Comparison of ENCODE assay signal across 9 mouse cellular contexts in genomic region chr19:40548796-40549515, GRCm38 (mm10). TPM values are rescaled to one million over a fixed set of nuclear protein-coding genes. Genes with fewer than 3 reads are reported as not detected.
DNase-seq lines count a peak whose midpoint lies in the region; ATAC-seq and TF ChIP-seq lines count a peak whose summit lies in the region.
"Had no signal": no experiment of that assay in that cellular context is flagged by ENCODE, and none has a peak within 500 bp of the region (broad histone marks: within the 10 kb centered on the region; RNA-seq: fewer than 3 reads in every experiment).

No protein-coding gene starts in this region.

- H3K27me3 ChIP-seq in forebrain, embryonic 15.5 days = no peaks in the 10 kb centered on the region
- no peaks in the 10 kb centered on the region for H3K27me3 ChIP-seq in forebrain, embryonic 14.5 days (replicated peaks; ENCODE audit: control insufficient read depth, insufficient read depth, low read length)
- H3K27me3 ChIP-seq in kidney, postnatal 0 days (ENCODE audit: insufficient read depth, low read length) = no peaks in the 10 kb centered on the region
- no peaks in the 10 kb centered on the region for H3K27me3 ChIP-seq in intestine, embryonic 16.5 days (replicated peaks; ENCODE audit: control insufficient read depth, insufficient read depth, low read length)
- H3K27me3 ChIP-seq: limb, embryonic 15.5 days had no signal

- H3K36me3 ChIP-seq in forebrain, embryonic 15.5 days = peaks cover 33% of the 10 kb centered on the region
- peaks cover 38% of the 10 kb centered on the region for H3K36me3 ChIP-seq in forebrain, embryonic 14.5 days (ENCODE audit: control insufficient read depth, insufficient read depth, low read length)
- H3K36me3 ChIP-seq in kidney, postnatal 0 days (ENCODE audit: insufficient read depth, low read length) = 0 out of 2 replicates have a peak, but pooled peaks cover 5% of the 10 kb centered on the region
- peaks cover 3% of the 10 kb centered on the region; the same call in 1 of the 2 replicates for H3K36me3 ChIP-seq in intestine, embryonic 16.5 days (ENCODE audit: control insufficient read depth, insufficient read depth, low read length)

- ATAC-seq in forebrain, embryonic 15.5 days (replicated peaks) = no peak
- no peak for ATAC-seq in forebrain, embryonic 14.5 days
- peak; percentile 86 for ATAC-seq in kidney, postnatal 0 days (replicated peaks; ENCODE audit: low FRiP score, low read depth)
- ATAC-seq in intestine, embryonic 16.5 days = peak; percentile 4; the same call in 1 of the 2 replicates

- no peak overlapping the region for H3K4me3 ChIP-seq in forebrain, embryonic 15.5 days
- H3K4me3 ChIP-seq in forebrain, embryonic 14.5 days (ENCODE audit: low read depth, low read length) = no peak overlapping the region
- H3K4me3 ChIP-seq in kidney, postnatal 0 days (replicated peaks; ENCODE audit: low read depth, low read length) = no peak overlapping the region
- no peak overlapping the region for H3K4me3 ChIP-seq in intestine, embryonic 16.5 days (ENCODE audit: low read length)
- H3K4me3 ChIP-seq: limb, embryonic 15.5 days had no signal

- WGBS in forebrain, embryonic 15.5 days = 37% methylated on average over 5 of the region's 5 CpGs
- 37% methylated on average over 5 of the region's 5 CpGs for WGBS in forebrain, embryonic 14.5 days
- WGBS in kidney, postnatal 0 days = 24% methylated on average over 5 of the region's 5 CpGs
- WGBS in intestine, embryonic 16.5 days = 32% methylated on average over 5 of the region's 5 CpGs

- H3K27ac ChIP-seq in forebrain, embryonic 15.5 days (replicated peaks) = 0 out of 2 replicates have a peak overlapping the region, but pooled peaks have one; percentile 6
- no peak overlapping the region for H3K27ac ChIP-seq in forebrain, embryonic 14.5 days (ENCODE audit: low read depth, low read length)
- H3K27ac ChIP-seq in kidney, postnatal 0 days = peak overlapping the region; percentile 26
- H3K27ac ChIP-seq in intestine, embryonic 16.5 days (ENCODE audit: low read length) = peak overlapping the region; percentile 72
- H3K27ac ChIP-seq: limb, embryonic 15.5 days had no signal

- peak; percentile 49; the same call in 1 of the 2 replicates for TF ChIP-seq CTCF in kidney, postnatal 0 days (IDR thresholded peaks at IDR 0.05; ENCODE audit: low read depth)

- no peak for DNase-seq in forebrain, embryonic 14.5 days (ENCODE audit: low spot score)
- peak; percentile 85 for DNase-seq in kidney, postnatal 0 days (ENCODE audit: low spot score)
- no peak for DNase-seq in kidney, adult 8-10 months
- peak; percentile 54 for DNase-seq in Muller cell, postnatal 12 days (ENCODE audit: inconsistent ontology term)
- no peak for DNase-seq in MN1 (ENCODE audit: low spot score)
- no peak for DNase-seq in adrenal gland, postnatal 25 days

- no peak overlapping the region for H3K9ac ChIP-seq in forebrain, embryonic 15.5 days (replicated peaks)
- no peak overlapping the region for H3K9ac ChIP-seq in forebrain, embryonic 14.5 days (ENCODE audit: low read length)
- no peak overlapping the region for H3K9ac ChIP-seq in kidney, postnatal 0 days (ENCODE audit: low read depth, low read length)
- no peak overlapping the region for H3K9ac ChIP-seq in intestine, embryonic 16.5 days (ENCODE audit: low read depth, low read length)
- H3K9ac ChIP-seq: limb, embryonic 15.5 days had no signal

- no peaks in the 10 kb centered on the region for H3K4me1 ChIP-seq in forebrain, embryonic 15.5 days
- no peaks in the 10 kb centered on the region for H3K4me1 ChIP-seq in forebrain, embryonic 14.5 days (ENCODE audit: control insufficient read depth, insufficient read depth, low read length)
- H3K4me1 ChIP-seq in kidney, postnatal 0 days (replicated peaks; ENCODE audit: insufficient read depth, low read length) = 0 out of 2 replicates have a peak, but pooled peaks cover 6% of the 10 kb centered on the region
- no peaks in the 10 kb centered on the region for H3K4me1 ChIP-seq in intestine, embryonic 16.5 days (ENCODE audit: control insufficient read depth, insufficient read depth, low read length)

- H3K4me2 ChIP-seq in forebrain, embryonic 15.5 days (replicated peaks) = no peak overlapping the region
- H3K4me2 ChIP-seq in forebrain, embryonic 14.5 days (ENCODE audit: low read length) = no peak overlapping the region
- no peak overlapping the region for H3K4me2 ChIP-seq in kidney, postnatal 0 days (ENCODE audit: low read length)
- H3K4me2 ChIP-seq in intestine, embryonic 16.5 days (ENCODE audit: low read depth, low read length) = no peak overlapping the region
- H3K4me2 ChIP-seq: limb, embryonic 15.5 days had no signal

- no peaks in the 10 kb centered on the region for H3K9me3 ChIP-seq in forebrain, embryonic 15.5 days
- H3K9me3 ChIP-seq in forebrain, embryonic 14.5 days (replicated peaks; ENCODE audit: control insufficient read depth, low read length) = no peaks in the 10 kb centered on the region
- no peaks in the 10 kb centered on the region for H3K9me3 ChIP-seq in kidney, postnatal 0 days (replicated peaks; ENCODE audit: low read length)
- no peaks in the 10 kb centered on the region for H3K9me3 ChIP-seq in intestine, embryonic 16.5 days (ENCODE audit: control insufficient read depth, low read length)
- H3K9me3 ChIP-seq: limb, embryonic 15.5 days had no signal

RNA-seq across cellular contexts. Expression of gene Sorbs1, which starts 35.4 kb away (rescaled TPM):
- polyA plus RNA-seq in forebrain, embryonic 15.5 days (2015; fragmentation: Nextera tagmentation; extraction: Ambion mirVana) = 111 and 118 TPM in 2 replicates
- polyA plus RNA-seq in forebrain, embryonic 14.5 days (2014; fragmentation: Nextera tagmentation; extraction: Ambion mirVana) = 61.1 and 83.9 TPM in 2 replicates
- 46.5 and 49.9 TPM in 2 replicates for polyA plus RNA-seq in kidney, postnatal 0 days (2015; fragmentation: Nextera tagmentation; extraction: Ambion mirVana)
- polyA plus RNA-seq in intestine, embryonic 16.5 days (2015; fragmentation: Nextera tagmentation; extraction: Ambion mirVana) = 80.0 and 84.3 TPM in 2 replicates
- total RNA-seq in adrenal gland, postnatal 25 days (2021) = 66.4 and 76.7 TPM in 2 replicates

RNA-seq across cellular contexts. Expression of gene Aldh18a1, which starts 39.3 kb away (rescaled TPM):
- polyA plus RNA-seq in forebrain, embryonic 15.5 days (2015; fragmentation: Nextera tagmentation; extraction: Ambion mirVana) = 78.8 and 79.1 TPM in 2 replicates
- polyA plus RNA-seq in forebrain, embryonic 14.5 days (2014; fragmentation: Nextera tagmentation; extraction: Ambion mirVana) = 56.3 and 66.1 TPM in 2 replicates
- 28.4 and 33.4 TPM in 2 replicates for polyA plus RNA-seq in kidney, postnatal 0 days (2015; fragmentation: Nextera tagmentation; extraction: Ambion mirVana)
- polyA plus RNA-seq in intestine, embryonic 16.5 days (2015; fragmentation: Nextera tagmentation; extraction: Ambion mirVana) = 299 and 355 TPM in 2 replicates
- total RNA-seq in adrenal gland, postnatal 25 days (2021) = 21.0 and 30.4 TPM in 2 replicates

Comparison
In these comparisons a context has a peak if more than half of its experiments do, and no peak if none do; other contexts are left out.
1. DNase-seq: peak in kidney, postnatal 0 days (single experiment) and Muller cell, postnatal 12 days (single experiment); none in forebrain, embryonic 14.5 days (single experiment), kidney, adult 8-10 months (0 of 2), MN1 (single experiment) and adrenal gland, postnatal 25 days (single experiment).
2. ATAC-seq: peak in kidney, postnatal 0 days (single experiment) and intestine, embryonic 16.5 days (single experiment); none in forebrain, embryonic 15.5 days (single experiment) and forebrain, embryonic 14.5 days (single experiment).